Mouse (Mus musculus): Measurements from ENCODE around the gene Ptrh2. TPM values are rescaled to one million over a fixed set of nuclear protein-coding genes. Genes with fewer than 3 reads are reported as not detected.
"Not testable (repeated sequence)": the region's sequence is repeated elsewhere in the genome, so short reads cannot be mapped to it uniquely, and the experiment has no call there.

The Ptrh2 gene
- total RNA-seq, 1 experiment from 2014 or later = 18.2 TPM

DNA sequence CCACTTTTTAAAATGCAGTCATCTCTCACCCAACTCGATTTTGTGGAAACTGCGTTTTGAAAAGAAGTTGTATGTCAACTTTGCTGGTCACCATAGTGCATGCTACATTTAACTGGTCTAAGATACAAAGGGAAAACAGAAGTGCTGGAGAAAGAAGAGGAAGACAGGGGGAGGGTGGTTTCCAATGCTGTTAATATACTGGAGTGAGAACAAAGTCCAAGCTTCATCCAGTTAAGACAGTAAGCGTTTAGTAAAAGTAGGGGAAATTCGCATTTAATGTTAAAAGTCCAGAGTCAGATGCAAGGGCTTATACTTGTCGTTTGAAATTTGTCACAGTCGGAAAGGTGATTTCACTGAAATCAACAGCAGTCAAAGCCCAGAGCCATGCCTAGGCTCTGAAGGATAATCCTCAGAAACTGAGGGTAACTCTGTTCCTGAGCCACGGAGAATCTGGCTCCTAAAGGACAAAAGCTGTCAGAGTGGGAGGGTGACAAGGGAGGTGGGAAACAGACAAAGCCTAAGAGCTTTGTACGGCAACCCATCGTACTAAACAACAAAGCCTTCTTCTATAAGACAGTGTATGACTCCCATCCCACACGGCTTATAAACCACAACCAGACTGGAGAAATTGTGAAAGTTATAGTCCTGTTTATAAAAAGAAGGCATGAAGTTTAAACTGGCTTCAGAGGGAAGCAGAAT is 50.6 kb downstream of the Ptrh2 start:
- no peak for DNase-seq

DNA sequence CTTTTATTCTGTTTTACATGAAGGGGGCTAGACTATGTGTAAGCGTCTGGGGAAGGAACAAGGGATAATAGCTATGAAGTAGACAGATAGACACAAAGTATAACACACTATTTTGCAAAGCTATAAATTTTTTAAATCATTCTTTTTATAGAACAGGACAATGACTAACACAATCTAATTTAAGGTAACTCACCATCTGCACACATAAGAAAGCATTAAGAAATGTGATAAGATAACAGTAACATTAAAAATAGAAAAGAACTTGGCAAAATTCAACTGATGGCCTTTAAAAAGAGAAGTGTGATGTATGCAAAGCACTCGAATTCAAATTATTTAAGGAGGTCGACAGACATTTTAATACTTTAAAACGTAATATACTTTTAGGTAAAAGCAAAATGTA is 51.2 kb downstream of the Ptrh2 start:
- DNase-seq = no peak

DNA sequence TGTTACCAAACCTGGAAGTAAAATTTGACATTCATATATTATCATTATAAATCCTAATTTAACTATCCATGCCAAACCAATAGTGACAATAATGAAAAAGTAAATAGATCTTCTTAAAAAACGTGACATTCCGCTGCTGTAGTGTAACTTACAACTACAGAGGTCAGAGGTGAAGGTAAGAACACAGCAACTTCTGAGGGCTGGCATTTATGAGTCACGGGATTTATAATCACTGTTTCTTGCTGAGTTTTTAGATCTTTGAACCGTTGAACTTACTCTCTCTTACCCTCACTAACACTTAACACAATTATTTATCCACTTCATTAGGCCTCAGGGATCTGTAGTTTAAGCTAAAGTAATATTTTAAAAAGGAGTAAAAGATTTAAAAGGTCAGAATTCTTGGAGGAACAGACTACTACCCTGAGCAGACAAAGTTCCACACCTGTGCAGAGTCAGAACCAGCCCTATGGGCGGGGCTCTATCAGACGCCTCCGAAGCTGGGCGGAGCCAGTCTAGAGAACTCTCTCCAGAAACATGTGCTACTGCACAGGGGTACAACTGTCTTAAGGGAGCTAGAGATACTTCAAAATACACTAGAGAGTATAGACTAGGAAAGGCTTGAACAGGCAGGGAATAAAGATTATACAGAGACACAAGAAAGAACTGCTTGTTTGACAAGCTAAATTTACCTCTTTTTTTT is 53.7 kb downstream of the Ptrh2 start:
- peak; percentile 22 for DNase-seq

DNA sequence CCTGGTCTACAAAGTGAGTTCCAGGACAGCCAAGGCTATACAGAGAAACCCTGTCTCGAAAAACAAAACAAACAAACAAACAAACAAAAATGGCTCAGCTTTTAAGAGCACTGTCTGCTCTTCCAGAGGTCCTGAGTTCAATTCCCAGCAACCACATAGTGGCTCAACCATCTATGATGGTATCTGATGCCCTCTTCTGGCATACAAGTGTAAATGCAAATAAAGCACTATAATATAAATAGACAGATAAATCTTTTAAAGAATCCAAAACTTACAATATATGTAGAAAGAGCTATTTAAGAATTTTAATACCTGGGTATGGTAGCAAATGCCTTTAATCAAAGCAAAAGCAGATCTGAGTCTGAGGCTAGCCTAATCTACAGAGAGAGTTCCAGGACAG is 54.5 kb downstream of the Ptrh2 start:
- not testable (repeated sequence) for DNase-seq

DNA sequence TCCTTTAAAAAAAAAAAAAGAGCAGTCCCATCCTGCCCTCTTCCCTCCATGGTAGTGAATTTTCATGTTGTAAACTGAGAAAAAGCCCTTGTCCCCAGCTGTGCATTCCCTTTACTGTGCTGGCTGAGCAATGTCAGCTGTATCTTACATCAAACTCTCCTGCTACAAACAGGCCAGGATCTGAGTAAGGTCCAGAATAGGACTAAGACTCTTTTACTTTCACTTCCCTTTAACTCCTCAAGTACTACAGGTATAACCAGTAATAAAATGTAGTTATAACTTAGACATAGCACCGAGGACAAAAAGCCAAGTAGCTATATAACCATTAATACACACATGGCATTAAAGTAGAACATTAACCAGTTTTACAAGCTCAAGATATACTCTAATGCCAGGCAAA is 55.2 kb downstream of the Ptrh2 start:
- DNase-seq = no peak

DNA sequence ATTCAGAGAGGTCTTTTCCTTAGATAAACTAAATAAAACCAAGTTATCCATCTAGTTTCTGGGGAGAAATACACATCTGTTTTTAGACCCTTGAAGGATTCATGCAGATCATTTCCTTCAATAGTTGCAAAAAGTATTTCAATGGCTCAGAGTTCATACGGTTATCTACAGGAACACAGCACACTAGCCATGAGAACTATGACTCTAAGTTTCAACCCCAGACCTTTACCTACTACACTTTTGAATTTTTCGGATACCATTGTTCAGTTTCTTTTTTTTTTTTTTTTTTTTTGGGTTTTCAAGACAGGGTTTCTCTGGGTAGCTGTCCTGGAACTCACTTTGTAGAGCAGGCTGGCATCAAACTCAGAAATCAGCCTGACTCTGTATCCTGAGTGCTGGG is 55.7 kb downstream of the Ptrh2 start:
- DNase-seq = no peak

DNA sequence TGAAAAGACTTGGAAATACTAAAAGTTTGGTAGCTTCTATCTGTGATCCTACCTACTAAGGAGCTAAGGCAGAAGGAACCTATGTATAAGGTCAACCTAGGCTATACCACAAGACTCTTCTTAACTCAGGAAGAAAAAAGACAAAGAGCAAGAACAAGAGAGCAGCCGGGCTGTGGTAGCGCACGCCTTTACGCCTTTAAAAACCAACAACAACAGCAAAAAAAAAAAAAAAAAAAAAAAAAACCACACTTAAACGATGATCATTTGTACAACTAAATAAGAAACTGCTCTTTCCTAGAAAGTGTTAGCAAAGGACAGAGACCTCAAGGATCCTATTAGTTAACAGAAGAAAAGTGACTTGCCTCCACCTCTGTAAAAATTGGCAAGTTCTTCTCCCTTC is 57.7 kb downstream of the Ptrh2 start:
- no peak for DNase-seq

Other genes starting within 250 kb of the Ptrh2 start
- 29.6 and 36.7 TPM in 2 replicates for gene Rnft1, start 199.3 kb upstream of the Ptrh2 start, total RNA-seq (2021)
- gene Rps6kb1, start 139.2 kb upstream of the Ptrh2 start, total RNA-seq (2021) = 41.3 and 44.1 TPM in 2 replicates
- gene Tubd1, start 139.0 kb upstream of the Ptrh2 start, total RNA-seq (2021) = 8.5 and 10.5 TPM in 2 replicates
- gene Vmp1, start 149 bp upstream of the Ptrh2 start, total RNA-seq (2021) = 105 and 162 TPM in 2 replicates
- gene Cltc, start 73.6 kb downstream of the Ptrh2 start, total RNA-seq (2021) = 268 and 379 TPM in 2 replicates
- 31.9 and 38.1 TPM in 2 replicates for gene Dhx40, start 123.8 kb downstream of the Ptrh2 start, total RNA-seq (2021)